Mouse (Mus musculus) heart, adult 11 months (tissue): Measurements from ENCODE around the gene Tgfb1.
A peak's percentile ranks its signal among the peaks of the same experiment; 100 is the strongest.
"Not testable (repeated sequence)": the region's sequence is repeated elsewhere in the genome, so short reads cannot be mapped to it uniquely, and the experiment has no call there.

Experiments used
- DNase-seq: peaks from one replicate; pipeline ENCODE4 v3.0.0; 2022

Gene Tgfb1

DNA sequence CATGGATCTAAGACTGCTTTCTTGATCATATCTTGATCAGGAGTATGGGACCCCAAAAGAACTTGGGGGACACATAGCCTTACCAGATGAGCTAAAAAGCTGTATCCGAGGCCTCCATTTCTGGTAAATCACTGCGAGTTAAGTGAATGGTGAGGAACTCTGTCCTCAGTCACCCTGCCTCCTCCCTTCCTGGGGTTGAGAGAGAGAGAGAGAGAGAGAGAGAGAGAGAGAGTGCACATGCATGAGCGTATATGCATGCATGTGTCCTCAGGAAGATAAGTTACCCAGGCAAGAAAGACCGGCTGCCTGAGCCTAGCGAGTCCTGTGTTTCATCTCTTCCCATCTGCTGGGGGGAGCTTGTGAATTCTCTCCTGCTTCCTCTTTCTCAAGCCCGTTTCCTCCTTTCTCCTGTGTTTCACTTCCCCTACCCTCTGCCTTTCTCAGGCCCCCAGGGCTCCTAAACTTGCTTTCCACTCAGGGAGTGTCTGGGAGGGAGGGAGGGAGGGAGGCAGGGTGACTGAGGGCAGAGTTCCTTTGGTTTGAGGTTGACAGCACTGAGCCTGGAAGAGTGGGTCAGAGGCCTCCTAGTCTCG is 19.9 kb downstream of the Tgfb1 start:
- DNase-seq, result peak; percentile 97

DNA sequence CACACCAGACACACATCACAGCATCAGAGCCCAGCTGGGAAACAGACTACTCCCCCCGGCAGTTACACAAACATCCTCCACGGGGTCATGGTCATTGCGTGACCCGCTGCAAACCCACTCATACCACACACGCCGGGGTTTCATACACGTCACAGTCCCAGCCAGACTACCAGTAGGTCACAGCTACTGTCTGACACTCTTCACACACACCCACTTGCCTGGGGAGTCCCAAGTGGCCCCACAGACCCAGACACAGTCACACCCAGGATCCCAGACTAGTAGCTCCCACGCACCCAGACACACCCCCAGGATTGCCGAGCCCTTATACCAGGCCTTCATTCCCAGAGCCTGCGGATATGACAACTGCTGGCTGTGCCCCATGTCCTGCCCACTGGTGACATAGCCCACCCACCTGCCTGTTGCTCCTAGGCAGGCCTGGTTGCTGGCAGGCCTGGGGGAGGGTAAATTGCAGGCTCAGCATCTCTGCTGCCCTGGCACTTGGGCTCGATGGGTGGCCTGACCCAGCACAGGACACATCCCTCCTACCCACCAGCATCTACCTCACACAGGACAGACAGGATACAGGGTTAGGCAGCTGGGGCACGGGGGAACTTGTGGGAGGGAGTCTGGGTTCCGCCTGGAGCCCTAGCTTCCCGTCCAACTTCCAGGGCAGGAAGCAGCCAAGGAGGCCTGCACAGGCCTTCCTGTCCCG is 20.9 kb downstream of the Tgfb1 start:
- peak; percentile 99 for DNase-seq

DNA sequence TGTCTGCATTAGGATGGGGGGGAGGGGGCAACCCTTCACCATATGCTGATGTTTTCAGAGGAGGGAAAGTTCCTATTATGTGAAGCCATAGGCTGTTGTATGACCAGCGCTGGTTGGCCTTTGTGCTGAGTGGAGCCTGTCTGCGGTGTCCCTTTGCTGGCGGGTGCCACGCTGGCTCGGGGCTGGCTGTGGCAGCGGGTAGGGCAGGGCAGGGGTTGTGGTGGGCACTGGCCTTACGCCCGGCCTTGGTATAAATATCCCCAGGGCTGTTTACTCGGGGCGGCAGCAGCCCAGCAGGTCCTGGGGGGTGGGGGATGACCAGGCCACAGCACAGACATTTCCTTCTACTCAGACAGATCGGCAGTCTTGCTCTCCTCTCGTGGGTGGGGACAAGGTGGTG is 23.2 kb downstream of the Tgfb1 start:
- peak; percentile 98 for DNase-seq

DNA sequence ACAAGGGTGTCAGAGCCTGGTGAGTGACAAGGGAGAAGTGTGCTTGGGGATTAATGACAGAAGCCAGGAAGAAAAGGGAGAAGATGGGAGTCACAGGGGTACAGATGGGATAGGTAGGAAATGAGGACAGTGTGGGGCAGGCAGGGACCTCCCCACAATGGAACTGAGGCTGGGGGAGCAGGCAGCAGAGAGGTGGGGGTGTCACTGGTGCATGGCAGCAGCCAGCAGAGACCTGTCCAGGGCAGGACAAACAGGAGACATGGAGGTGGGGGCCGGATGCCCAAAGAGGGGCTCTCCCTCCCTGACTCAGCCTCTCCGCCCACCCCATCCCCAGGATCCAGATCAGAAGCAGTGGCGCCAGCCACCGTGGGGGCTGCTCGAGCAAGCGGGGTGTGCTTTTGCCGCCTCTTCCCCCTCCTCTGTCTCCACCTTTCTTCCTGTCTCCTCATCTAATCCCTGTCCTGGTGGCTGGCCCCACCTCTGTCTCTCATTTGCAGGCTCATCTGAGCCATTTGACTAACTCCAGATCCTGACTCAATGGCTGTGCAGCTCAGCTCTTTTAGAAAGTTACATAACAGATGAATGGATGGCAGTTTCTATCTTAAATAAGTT is 23.8 kb downstream of the Tgfb1 start:
- DNase-seq, result peak; percentile 96

DNA sequence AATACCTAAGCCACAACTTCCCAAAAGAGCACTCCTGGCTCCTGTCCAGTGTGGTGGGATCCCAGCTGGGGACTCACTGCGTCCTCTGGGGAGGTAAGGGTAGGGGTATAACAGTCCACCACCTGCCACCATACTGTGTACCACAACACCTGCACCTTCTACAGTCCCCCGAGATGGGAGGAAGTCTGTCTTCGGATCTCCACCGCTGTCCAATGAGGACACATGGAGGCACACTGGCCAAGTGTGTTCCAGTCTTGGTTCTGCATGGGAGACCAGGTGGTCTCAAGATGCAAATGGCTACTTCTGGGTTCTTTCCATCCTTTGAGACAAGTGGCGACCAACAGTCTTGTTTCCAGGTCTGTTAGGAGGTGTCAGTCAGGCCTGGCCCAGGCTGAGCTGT is 24.4 kb downstream of the Tgfb1 start:
- DNase-seq, result peak; percentile 95

DNA sequence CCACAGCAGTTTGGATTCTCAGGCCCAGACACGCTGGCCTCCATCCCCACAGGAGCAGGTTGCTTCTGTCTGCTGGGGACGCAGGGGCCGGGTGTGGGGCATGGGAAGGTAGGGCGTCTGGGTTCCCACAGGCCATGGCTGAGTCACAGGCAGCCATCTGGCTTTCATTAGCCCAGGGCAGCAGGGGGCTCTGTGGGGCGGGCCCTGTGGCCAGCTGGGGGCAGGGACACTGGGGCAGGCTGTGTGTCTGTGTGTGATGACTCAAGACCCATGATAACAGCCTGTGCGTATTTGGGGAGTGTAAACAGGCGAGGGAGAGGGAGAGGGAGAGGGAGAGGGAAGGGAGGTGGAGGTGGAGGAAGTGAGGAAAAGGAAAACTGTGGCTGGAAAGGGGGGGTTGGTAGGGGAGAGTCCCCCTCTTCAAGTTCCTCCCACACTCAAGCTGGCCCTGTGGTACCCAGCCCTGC is 25.0 kb downstream of the Tgfb1 start:
- peak; percentile 99 for DNase-seq

DNA sequence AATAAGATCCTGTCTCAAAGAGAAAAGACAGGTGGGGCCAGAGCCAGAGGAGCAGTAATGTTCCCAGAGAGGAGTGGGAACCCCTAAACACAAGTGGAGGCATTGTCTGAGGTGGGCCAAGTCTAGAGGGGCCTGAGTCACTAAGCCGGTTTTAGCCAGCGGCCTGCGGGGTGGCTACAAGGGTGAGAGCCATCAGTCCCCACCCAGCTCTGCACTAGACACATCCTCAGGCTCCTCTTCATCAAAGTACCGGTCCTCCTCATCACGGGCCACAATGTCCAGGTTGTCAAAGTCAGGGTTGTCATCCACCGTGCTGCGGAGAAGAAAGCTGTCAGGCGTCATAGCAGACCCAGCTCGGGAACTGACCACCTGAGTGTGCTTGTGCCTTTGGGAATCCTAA is 26.0 kb downstream of the Tgfb1 start:
- peak; percentile 91 for DNase-seq

DNA sequence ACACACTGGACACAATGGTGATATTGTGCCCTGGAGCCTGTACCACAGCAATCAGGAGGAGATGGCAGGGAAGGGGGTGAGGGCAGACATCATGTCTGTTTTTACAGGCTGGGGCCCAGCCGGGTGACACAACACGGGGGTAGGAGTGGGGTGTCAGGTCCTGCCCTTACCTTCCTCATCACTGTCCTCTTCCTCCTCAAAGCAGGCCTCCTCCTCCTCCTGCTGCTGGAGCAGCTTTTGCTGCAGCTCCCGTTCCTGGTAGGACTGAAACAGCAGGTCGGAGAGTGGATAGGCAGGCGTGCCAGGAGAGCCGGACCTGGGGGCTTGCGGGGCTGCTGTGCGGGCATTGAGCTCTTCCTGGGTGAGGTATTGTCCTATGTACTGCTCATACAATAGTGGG is 27.8 kb downstream of the Tgfb1 start:
- DNase-seq, result peak; percentile 91

DNA sequence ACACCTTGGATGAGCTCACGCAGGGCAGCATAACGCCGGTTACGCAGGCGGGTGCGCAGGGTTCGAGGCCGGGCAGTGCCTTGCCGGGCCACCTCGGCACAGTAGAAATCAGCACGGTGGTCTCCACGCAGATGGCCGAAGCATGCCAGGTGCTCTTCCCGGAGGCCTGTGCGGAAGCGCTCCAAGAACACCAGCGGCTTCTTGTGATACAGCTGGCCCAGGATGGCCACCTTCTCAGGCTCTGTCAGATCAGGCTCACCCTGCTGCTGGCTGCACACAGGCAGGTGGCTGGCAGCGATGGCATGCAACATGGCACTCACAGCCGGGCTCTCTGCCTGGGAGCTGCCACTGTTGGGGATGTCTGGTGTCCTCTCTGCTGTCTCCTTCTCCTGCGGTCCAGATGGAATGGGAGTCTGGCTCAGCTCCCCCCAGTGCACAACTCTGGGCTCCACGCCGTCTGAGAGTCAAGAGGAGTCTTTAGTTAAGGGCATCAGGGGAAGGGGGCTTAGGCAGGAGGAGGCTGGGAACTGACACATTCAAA is 29.0 kb downstream of the Tgfb1 start:
- DNase-seq, result peak; percentile 91

DNA sequence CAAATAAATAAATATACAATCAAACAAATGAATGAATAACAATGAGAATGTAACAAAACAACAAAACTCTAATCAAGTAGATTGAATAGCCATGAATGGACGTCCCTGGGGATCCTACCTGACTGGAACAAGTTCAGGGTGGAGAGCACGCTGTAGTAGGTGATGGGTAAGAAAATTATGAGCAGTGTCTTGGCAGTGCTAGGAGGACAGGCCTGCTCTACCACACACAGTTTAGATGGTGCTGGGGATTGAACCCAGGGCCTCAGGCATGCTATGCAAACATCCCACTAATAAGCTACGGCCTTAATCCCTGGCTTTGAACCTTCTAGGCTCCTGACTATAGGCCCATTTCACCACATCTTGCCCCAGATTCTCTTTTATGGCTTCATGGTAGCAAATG is 30.7 kb downstream of the Tgfb1 start:
- peak; percentile 88 for DNase-seq

DNA sequence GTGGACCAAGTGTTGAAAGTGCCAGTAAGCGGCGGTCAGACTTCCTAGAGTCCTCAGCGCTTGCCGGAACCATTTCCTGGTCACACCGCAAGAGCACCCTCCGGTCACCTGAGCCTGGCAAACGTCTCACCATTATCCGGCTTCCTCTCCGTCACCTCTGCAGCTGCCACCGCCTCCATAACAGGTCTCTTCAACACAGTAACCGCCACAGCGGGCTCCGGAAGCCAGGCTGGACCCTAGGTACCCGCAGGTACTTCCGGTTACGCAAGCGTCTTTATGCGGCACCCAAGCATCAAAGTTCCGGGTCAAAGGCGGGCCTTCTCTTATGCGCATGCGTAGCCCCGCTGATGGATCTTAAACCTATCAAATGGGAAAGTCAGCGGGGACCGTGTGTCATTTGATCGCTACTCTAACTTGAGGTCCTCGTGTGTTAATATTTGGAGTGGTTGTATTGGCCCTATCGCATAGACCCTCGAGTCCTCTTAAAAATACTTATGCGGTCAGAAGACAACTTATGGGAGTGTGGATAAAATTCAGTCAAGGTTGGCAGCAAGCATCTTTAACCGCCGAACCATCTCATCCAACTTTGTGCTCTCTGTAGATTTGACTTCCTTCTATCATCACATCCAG is 32.1 kb downstream of the Tgfb1 start, which contains the start of gene Ccdc97:
Gene Ccdc97, minus strand, starts transcription at position 301 of the 630 bp plus-strand sequence.
- peak; percentile 99 for DNase-seq

DNA sequence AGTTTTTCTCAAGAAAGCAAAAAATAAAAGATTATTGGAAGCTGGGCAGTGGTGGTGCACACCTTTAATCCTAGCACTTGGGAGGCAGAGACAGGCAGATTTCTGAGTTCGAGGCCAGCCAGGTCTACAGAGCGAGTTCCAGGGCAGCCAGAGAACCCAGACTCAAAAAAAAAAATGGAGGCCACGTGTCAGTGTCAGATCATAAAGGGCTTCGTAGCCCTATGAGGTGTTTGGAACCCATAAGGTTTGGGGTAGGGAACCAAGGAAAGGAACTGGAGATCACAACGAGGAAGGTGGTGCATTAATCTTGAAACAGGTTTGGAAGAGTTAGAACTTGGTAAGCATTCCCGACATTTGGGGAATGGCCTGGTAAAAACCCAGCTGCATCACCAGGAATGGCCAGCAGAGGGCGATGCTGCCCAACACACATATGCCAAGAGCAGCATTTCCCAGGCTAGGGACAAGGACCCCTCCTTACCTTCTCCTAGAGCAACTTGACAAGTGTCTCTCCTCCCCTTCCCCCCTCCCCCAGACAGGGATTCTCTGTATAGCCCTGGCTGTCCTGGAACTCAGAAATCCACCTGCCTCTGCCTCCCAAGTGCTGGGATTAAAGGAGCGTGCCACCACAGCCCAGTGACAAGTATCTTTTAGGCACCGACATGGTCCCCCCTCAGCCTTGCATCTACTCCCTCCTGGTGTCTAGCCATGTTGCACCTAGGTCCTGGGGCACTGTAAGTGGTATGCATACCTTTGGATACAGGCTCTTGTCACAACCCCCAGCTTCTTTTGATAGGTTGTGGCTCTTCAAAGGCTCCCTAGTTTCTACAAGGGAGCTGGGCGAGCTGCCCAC is 33.2 kb downstream of the Tgfb1 start:
- peak; percentile 95 for DNase-seq

DNA sequence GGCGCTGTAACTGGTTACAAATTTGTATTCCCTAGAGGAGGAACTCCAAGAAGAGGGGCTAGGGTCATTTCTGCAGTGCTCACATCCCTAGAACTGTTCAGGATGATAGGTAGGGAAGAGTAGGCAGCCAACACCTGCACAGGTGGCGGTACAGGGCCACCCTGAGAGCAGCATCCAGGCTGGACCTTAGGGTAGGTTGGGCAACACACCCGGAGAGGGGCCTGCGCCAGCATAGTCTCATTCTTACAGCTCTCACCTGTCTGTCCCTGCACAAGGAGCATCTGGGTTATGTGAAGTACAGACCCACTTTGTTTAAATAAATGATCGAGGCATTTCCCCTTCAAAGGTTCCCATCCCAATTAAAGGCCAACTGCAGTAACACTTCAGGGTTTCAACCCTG is 34.0 kb downstream of the Tgfb1 start:
- DNase-seq, result peak; percentile 90

DNA sequence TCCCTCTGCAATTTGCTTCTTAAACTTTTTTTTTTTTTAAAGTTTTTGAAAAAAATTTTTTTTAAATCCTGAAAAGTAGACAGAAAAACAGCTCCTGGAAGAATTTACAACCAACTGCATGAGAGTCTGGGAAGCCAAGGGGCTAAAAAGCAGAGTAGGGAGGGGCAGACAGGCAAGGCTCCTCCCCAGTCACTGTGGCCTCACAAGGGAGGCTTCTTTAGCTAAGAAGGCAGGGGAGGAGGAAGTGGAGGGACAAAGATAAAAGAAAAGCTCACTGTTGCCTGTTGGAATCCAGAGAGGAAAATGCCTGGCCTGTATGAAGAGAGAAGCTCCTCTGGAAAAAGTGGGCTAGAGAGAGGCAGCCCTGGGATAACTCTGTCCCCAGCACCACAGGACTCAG is 35.0 kb downstream of the Tgfb1 start:
- not testable (repeated sequence) for DNase-seq

DNA sequence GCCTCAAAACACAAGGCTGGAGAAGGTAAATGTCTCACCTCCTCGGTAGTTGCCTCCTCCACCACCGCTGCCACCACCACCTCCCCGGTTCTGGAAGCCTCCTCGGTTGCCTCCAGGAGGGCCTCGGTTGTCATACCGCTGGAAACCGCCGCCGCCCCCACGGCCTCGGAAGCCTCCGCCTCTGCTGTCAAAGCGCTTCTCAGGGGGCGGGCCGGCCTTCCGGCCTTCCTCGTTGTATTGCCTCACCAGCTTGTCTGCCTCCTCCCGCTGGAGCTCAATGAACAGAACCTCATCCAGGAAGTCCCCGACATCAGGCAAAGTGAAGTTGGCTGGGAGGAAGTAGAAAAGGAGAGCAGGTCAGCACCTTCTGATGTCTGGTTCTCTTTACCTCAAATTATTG is 39.1 kb downstream of the Tgfb1 start:
- DNase-seq, result peak; percentile 90

DNA sequence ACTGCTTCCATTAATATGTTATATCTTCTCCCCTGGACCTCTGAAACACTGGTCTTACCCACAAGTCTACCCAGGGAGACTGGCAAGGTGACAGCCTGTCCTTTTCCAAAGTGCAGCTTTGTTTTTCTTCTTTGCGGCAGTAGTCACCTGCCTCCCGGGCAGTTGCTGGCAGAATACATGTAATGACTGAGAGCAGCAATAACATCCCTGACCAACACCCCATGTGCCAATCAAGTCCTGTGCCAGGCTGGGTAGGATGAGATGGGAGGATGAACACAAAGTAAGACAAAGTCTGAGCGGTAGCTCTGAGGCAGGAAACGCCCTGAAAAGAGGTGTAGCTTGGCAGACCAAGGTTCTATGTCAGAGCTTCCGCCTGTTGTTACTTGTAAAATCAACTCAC is 41.0 kb downstream of the Tgfb1 start:
- DNase-seq, result peak; percentile 89

DNA sequence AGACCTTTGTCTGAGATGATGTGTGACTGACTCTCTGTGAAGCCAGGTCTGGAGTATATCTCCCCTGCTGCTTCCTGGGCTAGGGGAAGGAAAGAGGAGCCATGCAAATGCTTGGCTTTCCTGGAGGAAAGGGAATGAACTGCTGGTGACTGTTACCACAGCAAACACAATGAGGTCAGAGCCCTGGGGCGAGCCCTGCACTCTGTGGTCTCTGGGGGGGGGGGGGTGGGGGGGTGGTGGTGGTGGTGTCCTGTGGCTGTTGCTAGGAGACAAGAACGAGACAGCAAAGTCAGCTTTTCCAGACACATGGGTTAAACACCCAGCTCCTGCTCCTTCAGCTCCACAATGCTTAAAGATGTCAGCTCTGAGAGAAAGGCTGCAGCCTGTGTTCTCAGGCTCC is 42.6 kb downstream of the Tgfb1 start:
- peak; percentile 93 for DNase-seq

DNA sequence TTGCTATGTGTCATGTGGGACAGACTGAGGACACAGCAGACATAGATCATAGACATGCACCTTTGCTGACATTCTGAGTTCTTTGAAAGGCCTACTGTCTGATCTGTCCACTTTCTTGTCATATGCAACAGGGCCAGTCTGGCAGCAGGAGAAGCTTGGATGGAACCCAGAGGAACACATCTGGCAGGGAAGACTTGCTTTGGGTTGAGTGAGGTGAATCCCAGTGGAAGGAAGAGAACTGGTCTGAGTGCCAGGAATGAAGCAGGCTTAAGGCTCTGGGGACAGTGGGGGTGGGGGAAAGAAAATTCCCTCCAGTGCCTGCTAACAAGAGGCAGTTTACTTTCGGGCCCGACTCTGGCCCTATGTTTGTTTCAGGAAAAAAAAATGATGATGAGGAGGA is 43.1 kb downstream of the Tgfb1 start:
- peak; percentile 98 for DNase-seq

DNA sequence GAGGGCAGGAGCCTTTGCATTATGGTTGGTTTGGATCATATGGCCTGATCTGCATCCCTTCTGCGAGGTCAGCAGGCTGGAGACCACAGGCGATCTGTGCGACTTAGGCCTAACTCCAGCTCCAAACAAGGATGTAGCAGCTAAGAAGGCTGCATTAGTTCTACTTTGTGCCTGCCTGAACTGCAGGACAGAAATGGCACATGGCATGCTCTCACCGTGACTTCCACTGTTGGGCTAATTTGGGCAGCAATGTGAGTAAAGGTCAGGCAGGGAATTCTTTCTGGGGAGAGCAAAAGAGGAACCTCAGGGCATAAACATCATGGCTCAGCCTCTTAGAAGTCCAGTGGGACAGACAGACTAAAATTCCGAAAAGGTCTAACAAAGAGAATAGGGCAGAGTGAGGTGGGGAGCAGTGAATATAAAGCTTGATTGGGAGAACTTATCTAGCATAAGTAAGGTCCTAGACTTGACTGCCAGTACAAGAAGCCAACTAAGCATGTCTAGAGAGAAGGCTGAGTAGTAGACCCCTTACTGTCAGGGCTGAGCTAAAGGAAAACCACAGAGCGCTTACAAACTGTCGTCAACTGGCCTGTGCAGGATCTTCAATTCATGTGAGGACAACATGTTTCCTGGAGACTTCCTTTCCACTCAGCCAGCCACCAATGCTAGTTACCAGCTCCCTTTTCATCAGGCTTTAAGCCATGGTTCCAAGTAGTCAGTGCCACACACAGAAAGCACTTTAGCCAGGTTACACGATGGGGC is 44.7 kb downstream of the Tgfb1 start:
- peak; percentile 94 for DNase-seq

DNA sequence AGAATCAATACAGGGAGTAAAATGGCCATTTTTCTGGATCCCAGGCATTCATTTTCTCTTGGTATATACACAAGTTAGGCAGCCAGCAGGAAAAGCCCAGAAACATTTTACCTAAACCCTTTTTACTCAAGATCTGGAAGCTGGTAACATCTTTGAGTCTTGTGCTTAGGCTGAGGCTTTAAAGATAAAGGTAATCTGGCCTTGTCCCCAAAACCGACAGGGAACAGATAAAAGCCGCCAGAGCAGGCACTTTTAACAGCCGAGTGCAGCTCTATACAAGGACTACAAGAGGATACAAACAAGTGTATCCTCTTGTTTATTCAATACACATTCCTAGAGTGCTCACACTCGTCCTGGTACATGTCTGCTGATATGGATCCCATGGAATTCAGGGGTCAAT is 48.2 kb downstream of the Tgfb1 start:
- no peak for DNase-seq

DNA sequence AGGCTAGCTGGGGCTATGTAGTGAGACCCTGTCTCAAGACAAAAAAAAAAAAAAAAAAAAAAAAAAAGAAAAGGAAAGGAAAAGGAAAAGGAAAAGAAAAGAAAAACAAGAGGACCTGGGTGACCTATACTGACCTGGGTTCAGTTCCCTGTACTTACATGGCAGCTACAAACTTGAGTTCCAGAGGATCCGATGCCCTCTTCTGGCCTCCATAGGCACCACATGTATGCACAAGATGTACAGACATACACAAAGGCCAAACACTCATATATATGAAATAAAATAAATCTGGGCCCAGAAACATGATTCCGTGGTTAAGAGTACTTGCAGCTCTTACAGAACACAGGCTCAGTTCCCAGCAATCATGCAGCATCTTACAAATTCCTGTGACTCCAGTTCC is 50.1 kb downstream of the Tgfb1 start:
- DNase-seq, result no peak

DNA sequence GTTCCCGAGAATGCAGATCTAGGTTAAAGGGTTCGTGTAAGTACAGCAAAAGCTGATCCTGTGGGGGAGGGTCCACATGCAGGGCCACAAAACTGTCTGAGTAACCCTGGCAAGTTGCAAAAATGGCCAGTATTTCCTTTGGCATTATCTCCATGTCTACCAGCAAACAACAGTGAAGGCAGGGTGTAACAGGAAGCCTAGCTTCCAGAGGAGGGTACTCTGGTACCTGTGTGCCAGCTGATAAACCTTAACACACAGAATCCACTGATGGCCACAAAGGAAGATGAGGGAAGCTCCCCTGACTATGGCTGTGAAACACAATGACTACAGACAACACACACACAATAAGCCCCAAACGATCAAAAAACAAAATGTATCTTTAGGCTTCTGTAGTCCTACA is 51.5 kb downstream of the Tgfb1 start:
- no peak for DNase-seq
